Comparison of ENCODE assay signal across 7 mouse cellular contexts in the genomic region with DNA sequence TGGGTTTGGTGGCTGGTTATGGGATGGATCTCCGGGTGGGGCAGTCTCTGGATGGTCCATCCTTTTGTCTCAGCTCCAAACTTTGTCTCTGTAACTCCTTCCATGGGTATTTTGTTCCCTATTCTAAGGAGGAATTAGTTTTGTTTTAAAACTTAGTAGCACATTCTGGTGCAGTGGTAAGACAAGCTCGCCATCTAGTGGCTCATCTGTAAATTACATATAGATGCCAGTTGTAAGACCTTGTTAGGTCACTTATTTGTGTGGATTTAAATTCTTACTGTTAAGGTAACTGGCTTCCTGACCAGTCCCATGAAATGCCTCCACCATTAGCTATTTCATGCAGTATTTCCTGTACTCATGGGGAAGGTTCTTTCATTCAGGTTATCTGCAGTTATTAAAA. TPM values are rescaled to one million over a fixed set of nuclear protein-coding genes. Genes with fewer than 3 reads are reported as not detected.
DNase-seq lines count a peak whose midpoint lies in the region; ATAC-seq and TF ChIP-seq lines count a peak whose summit lies in the region.

No protein-coding gene starts in this region.

- WGBS in hindbrain, postnatal 0 days = 13% methylated on average over 2 of the region's 2 CpGs
- WGBS in midbrain, embryonic 13.5 days = 8% methylated on average over 2 of the region's 2 CpGs

- H3K36me3 ChIP-seq in hindbrain, postnatal 0 days (ENCODE audit: insufficient read depth, low read length) = 0 out of 2 replicates have a peak, but pooled peaks cover 2% of the 10 kb centered on the region
- H3K36me3 ChIP-seq in midbrain, embryonic 13.5 days = peaks cover 12% of the 10 kb centered on the region; the same call in 1 of the 2 replicates

- no peak overlapping the region for H3K4me2 ChIP-seq in hindbrain, postnatal 0 days (ENCODE audit: low read depth, low read length)
- no peak overlapping the region for H3K4me2 ChIP-seq in midbrain, embryonic 13.5 days (replicated peaks)

- H3K4me1 ChIP-seq in hindbrain, postnatal 0 days (ENCODE audit: insufficient read depth, low read length) = no peaks in the 10 kb centered on the region
- H3K4me1 ChIP-seq in midbrain, embryonic 13.5 days (replicated peaks) = peaks cover 5% of the 10 kb centered on the region; the same call in 1 of the 2 replicates

- no peak overlapping the region for H3K9ac ChIP-seq in hindbrain, postnatal 0 days (replicated peaks; ENCODE audit: low read length)
- no peak overlapping the region for H3K9ac ChIP-seq in midbrain, embryonic 13.5 days (replicated peaks)

- no peak overlapping the region for H3K4me3 ChIP-seq in left cerebral cortex, adult 2 months
- H3K4me3 ChIP-seq in hindbrain, postnatal 0 days (ENCODE audit: low read length) = no peak overlapping the region
- H3K4me3 ChIP-seq in midbrain, embryonic 13.5 days (replicated peaks) = no peak overlapping the region

- H3K27ac ChIP-seq in left cerebral cortex, adult 2 months = no peak overlapping the region
- no peak overlapping the region for H3K27ac ChIP-seq in hindbrain, postnatal 0 days
- no peak overlapping the region for H3K27ac ChIP-seq in midbrain, embryonic 13.5 days

- no peak for DNase-seq in left cerebral cortex, adult 2 months (ENCODE audit: extremely low spot score in 1 of 2, low spot score in 2 of 2)
- DNase-seq in left cerebral cortex, postnatal 36 days (ENCODE audit: low spot score in 2 of 2) = no peak
- peak; percentile 39 for DNase-seq in MEL-GATA-1-ER (ENCODE audit: extremely low read depth, low read depth)
- DNase-seq in hindbrain, postnatal 0 days (ENCODE audit: low spot score) = peak; percentile 77
- no peak for DNase-seq in T-cell, adult 2 months (ENCODE audit: low spot score)

- peak; percentile 95 for ATAC-seq in common myeloid progenitor, adult 5-6 weeks (replicated peaks; ENCODE audit: low read depth, poor library complexity, severe bottlenecking)
- ATAC-seq in hindbrain, postnatal 0 days = peak; percentile 76
- peak; percentile 21 for ATAC-seq in midbrain, embryonic 13.5 days

- H3K27me3 ChIP-seq in hindbrain, postnatal 0 days (ENCODE audit: insufficient read depth, low read length) = no peaks in the 10 kb centered on the region
- H3K27me3 ChIP-seq in midbrain, embryonic 13.5 days = no peaks in the 10 kb centered on the region

- intact Hi-C loops in left cerebral cortex, adult 2 months (cut with DNase I) = loop anchor here (1.0 to 5.0 kb wide), 3 partner anchors 76 to 818 kb away; no protein-coding TSS in a partner anchor
- intact Hi-C loops in left cerebral cortex, postnatal 36 days (cut with DNase I) = loop anchor here (1.0 to 5.0 kb wide), 3 partner anchors 78 to 818 kb away; no protein-coding TSS in a partner anchor

- no peaks in the 10 kb centered on the region for H3K9me3 ChIP-seq in hindbrain, postnatal 0 days (ENCODE audit: low read length)
- no peaks in the 10 kb centered on the region for H3K9me3 ChIP-seq in midbrain, embryonic 13.5 days

- peak; percentile 79 for TF ChIP-seq CTCF in left cerebral cortex, adult 2 months (IDR thresholded peaks at IDR 0.05)
- peak; percentile 80 for TF ChIP-seq CTCF in hindbrain, postnatal 0 days (IDR thresholded peaks at IDR 0.05; ENCODE audit: low read depth)

RNA-seq across cellular contexts. Expression of a gene that starts 18.6 kb away (rescaled TPM):
- total RNA-seq in left cerebral cortex, adult 2 months (2021) = 10 to 100 TPM; 18.9 to 26.0 TPM
- total RNA-seq in left cerebral cortex, postnatal 36 days (2021) = 10 to 100 TPM; 22.1 to 26.6 TPM
- 12.9 and 26.4 TPM in 2 replicates for total RNA-seq in common myeloid progenitor, adult 5-6 weeks (2017)
- 15.2 and 15.3 TPM in 2 replicates for total RNA-seq in hindbrain, postnatal 0 days (2014; rRNA removed)
- polyA plus RNA-seq in hindbrain, postnatal 0 days (2015; fragmentation: Nextera tagmentation; extraction: Ambion mirVana) = 11.6 and 14.2 TPM in 2 replicates
- 16.1 and 20.7 TPM in 2 replicates for polyA plus RNA-seq in midbrain, embryonic 13.5 days (2015; fragmentation: Nextera tagmentation; extraction: Ambion mirVana)

Comparison
In these comparisons a context has a peak if more than half of its experiments do, and no peak if none do; other contexts are left out.
1. DNase-seq: peak in MEL-GATA-1-ER (single experiment) and hindbrain, postnatal 0 days (single experiment); none in left cerebral cortex, adult 2 months (0 of 2), left cerebral cortex, postnatal 36 days (0 of 2) and T-cell, adult 2 months (single experiment).
2. ATAC-seq: peak in every context shown above with its lines; median percentile 95 in common myeloid progenitor, adult 5-6 weeks; 76 in hindbrain, postnatal 0 days; 21 in midbrain, embryonic 13.5 days.